Mouse (Mus musculus): ENCODE measurements around the gene Krtap4-13. TPM values are rescaled to one million over a fixed set of nuclear protein-coding genes. Genes with fewer than 3 reads are reported as not detected.

Gene Krtap4-13
- polyA plus RNA-seq, 1 experiment from 2014 or later, result not detected

Other genes with a start within 250 kb of the Krtap4-13 start
- not detected in 2 replicates for gene Krtap3-1, start 243.3 kb downstream of the Krtap4-13 start, polyA plus RNA-seq (2014; fragmentation: Nextera tagmentation; extraction: Ambion mirVana)
- not detected in 2 replicates for gene Krtap1-5, start 228.9 kb downstream of the Krtap4-13 start, polyA plus RNA-seq (2014; fragmentation: Nextera tagmentation; extraction: Ambion mirVana)
- not detected in 2 replicates for gene Krtap1-4, start 226.2 kb downstream of the Krtap4-13 start, polyA plus RNA-seq (2014; fragmentation: Nextera tagmentation; extraction: Ambion mirVana)
- not detected in 2 replicates for gene Krtap1-3, start 218.6 kb downstream of the Krtap4-13 start, polyA plus RNA-seq (2014; fragmentation: Nextera tagmentation; extraction: Ambion mirVana)
- not detected in 2 replicates for gene Krtap9-3, start 211.8 kb downstream of the Krtap4-13 start, polyA plus RNA-seq (2014; fragmentation: Nextera tagmentation; extraction: Ambion mirVana)
- not detected in 2 replicates for gene Gm11938, start 206.6 kb downstream of the Krtap4-13 start, polyA plus RNA-seq (2014; fragmentation: Nextera tagmentation; extraction: Ambion mirVana)
- not detected in 2 replicates for gene Gm11937, start 199.7 kb downstream of the Krtap4-13 start, polyA plus RNA-seq (2014; fragmentation: Nextera tagmentation; extraction: Ambion mirVana)
- gene Krtap2-4, start 195.0 kb downstream of the Krtap4-13 start, polyA plus RNA-seq (2014; fragmentation: Nextera tagmentation; extraction: Ambion mirVana), result not detected in 2 replicates
- gene Gm11562, start 189.5 kb downstream of the Krtap4-13 start, polyA plus RNA-seq (2014; fragmentation: Nextera tagmentation; extraction: Ambion mirVana), result not detected in 2 replicates
- not detected in 2 replicates for gene Krtap4-1, start 181.7 kb downstream of the Krtap4-13 start, polyA plus RNA-seq (2014; fragmentation: Nextera tagmentation; extraction: Ambion mirVana)
- not detected in 2 replicates for gene Krtap4-2, start 174.8 kb downstream of the Krtap4-13 start, polyA plus RNA-seq (2014; fragmentation: Nextera tagmentation; extraction: Ambion mirVana)
- not detected in 2 replicates for gene Krtap4-7, start 165.8 kb downstream of the Krtap4-13 start, polyA plus RNA-seq (2014; fragmentation: Nextera tagmentation; extraction: Ambion mirVana)
- gene Gm11555, start 159.7 kb downstream of the Krtap4-13 start, polyA plus RNA-seq (2014; fragmentation: Nextera tagmentation; extraction: Ambion mirVana), result not detected in 2 replicates
- not detected in 2 replicates for gene Gm11563, start 150.9 kb downstream of the Krtap4-13 start, polyA plus RNA-seq (2014; fragmentation: Nextera tagmentation; extraction: Ambion mirVana)
- not detected in 2 replicates for gene Krtap4-6, start 143.9 kb downstream of the Krtap4-13 start, polyA plus RNA-seq (2014; fragmentation: Nextera tagmentation; extraction: Ambion mirVana)
- gene Gm14190, start 119.2 kb downstream of the Krtap4-13 start, polyA plus RNA-seq (2014; fragmentation: Nextera tagmentation; extraction: Ambion mirVana), result not detected in 2 replicates
- not detected in 2 replicates for gene Gm14180, start 75.6 kb downstream of the Krtap4-13 start, polyA plus RNA-seq (2014; fragmentation: Nextera tagmentation; extraction: Ambion mirVana)
- gene Gm11595, start 37.0 kb downstream of the Krtap4-13 start, polyA plus RNA-seq (2014; fragmentation: Nextera tagmentation; extraction: Ambion mirVana), result not detected in 2 replicates
- gene Krtap4-8, start 29.2 kb downstream of the Krtap4-13 start, polyA plus RNA-seq (2014; fragmentation: Nextera tagmentation; extraction: Ambion mirVana), result not detected in 2 replicates
- not detected in 2 replicates for gene Krtap4-9, start 24.7 kb downstream of the Krtap4-13 start, polyA plus RNA-seq (2014; fragmentation: Nextera tagmentation; extraction: Ambion mirVana)
- not detected in 2 replicates for gene Gm11596, start 16.4 kb downstream of the Krtap4-13 start, polyA plus RNA-seq (2014; fragmentation: Nextera tagmentation; extraction: Ambion mirVana)
- not detected in 2 replicates for gene Gm11569, start 11.0 kb downstream of the Krtap4-13 start, polyA plus RNA-seq (2014; fragmentation: Nextera tagmentation; extraction: Ambion mirVana)
- not detected in 2 replicates for gene Gm11554, start 5.4 kb downstream of the Krtap4-13 start, polyA plus RNA-seq (2014; fragmentation: Nextera tagmentation; extraction: Ambion mirVana)
- gene Gm11564, start 5.8 kb upstream of the Krtap4-13 start, polyA plus RNA-seq (2014; fragmentation: Nextera tagmentation; extraction: Ambion mirVana), result not detected in 2 replicates
- gene 2300003K06Rik, start 28.2 kb upstream of the Krtap4-13 start, polyA plus RNA-seq (2014; fragmentation: Nextera tagmentation; extraction: Ambion mirVana), result not detected in 2 replicates
- gene Krtap4-16, start 41.7 kb upstream of the Krtap4-13 start, polyA plus RNA-seq (2014; fragmentation: Nextera tagmentation; extraction: Ambion mirVana), result not detected in 2 replicates
- gene Gm11568, start 48.0 kb upstream of the Krtap4-13 start, polyA plus RNA-seq (2014; fragmentation: Nextera tagmentation; extraction: Ambion mirVana), result not detected in 2 replicates
- gene Gm11559, start 54.6 kb upstream of the Krtap4-13 start, polyA plus RNA-seq (2014; fragmentation: Nextera tagmentation; extraction: Ambion mirVana), result not detected in 2 replicates
- not detected in 2 replicates for gene Krtap9-1, start 63.5 kb upstream of the Krtap4-13 start, polyA plus RNA-seq (2014; fragmentation: Nextera tagmentation; extraction: Ambion mirVana)
- gene Gm11567, start 69.3 kb upstream of the Krtap4-13 start, polyA plus RNA-seq (2014; fragmentation: Nextera tagmentation; extraction: Ambion mirVana), result not detected in 2 replicates
- gene Krtap31-1, start 98.0 kb upstream of the Krtap4-13 start, polyA plus RNA-seq (2014; fragmentation: Nextera tagmentation; extraction: Ambion mirVana), result not detected in 2 replicates
- gene Gm11565, start 104.9 kb upstream of the Krtap4-13 start, polyA plus RNA-seq (2014; fragmentation: Nextera tagmentation; extraction: Ambion mirVana), result not detected in 2 replicates
- not detected in 2 replicates for gene Krtap31-2, start 126.4 kb upstream of the Krtap4-13 start, polyA plus RNA-seq (2014; fragmentation: Nextera tagmentation; extraction: Ambion mirVana)
- gene Krtap9-5, start 138.6 kb upstream of the Krtap4-13 start, polyA plus RNA-seq (2014; fragmentation: Nextera tagmentation; extraction: Ambion mirVana), result not detected in 2 replicates
- gene Krtap29-1, start 169.2 kb upstream of the Krtap4-13 start, polyA plus RNA-seq (2014; fragmentation: Nextera tagmentation; extraction: Ambion mirVana), result not detected in 2 replicates
- not detected in 2 replicates for gene Krtap16-1, start 176.7 kb upstream of the Krtap4-13 start, polyA plus RNA-seq (2014; fragmentation: Nextera tagmentation; extraction: Ambion mirVana)
- not detected in 2 replicates for gene Krtap17-1, start 184.1 kb upstream of the Krtap4-13 start, polyA plus RNA-seq (2014; fragmentation: Nextera tagmentation; extraction: Ambion mirVana)
- not detected in 2 replicates for gene Krt33a, start 206.3 kb upstream of the Krtap4-13 start, polyA plus RNA-seq (2014; fragmentation: Nextera tagmentation; extraction: Ambion mirVana)
- gene Krt33b, start 220.0 kb upstream of the Krtap4-13 start, polyA plus RNA-seq (2014; fragmentation: Nextera tagmentation; extraction: Ambion mirVana), result not detected in 2 replicates
- not detected in 2 replicates for gene Krt34, start 231.7 kb upstream of the Krtap4-13 start, polyA plus RNA-seq (2014; fragmentation: Nextera tagmentation; extraction: Ambion mirVana)
- gene Krt31, start 240.7 kb upstream of the Krtap4-13 start, polyA plus RNA-seq (2014; fragmentation: Nextera tagmentation; extraction: Ambion mirVana), result not detected in 2 replicates